Mouse (Mus musculus) liver, embryonic 11.5 days (tissue): ENCODE measurements around the gene Rundc3a. TPM values are rescaled to one million over a fixed set of nuclear protein-coding genes. Genes with fewer than 3 reads are reported as not detected.

ENCODE experiments used
- ATAC-seq: fragments of 200-750 bp; cut with Nextera tagmentation; replicated peaks from 2 replicates; pipeline ENCODE4 v1.8.0; 2017; ENCODE audit warnings: moderate number of reproducible peaks, mild to moderate bottlenecking, moderate TSS enrichment, moderate library complexity; ENCODE audit not compliant: low FRiP score
- DNase-seq: peaks from one replicate; pipeline ENCODE4 v3.0.0-alpha.2; 2017; ENCODE audit warnings: low spot score
- H3K27ac ChIP-seq: fragments of 300-500 bp; sonication (generic); 2 replicates; pipeline ENCODE4 v1.5.1; 2014; ENCODE audit warnings: mild to moderate bottlenecking, low read depth, low read length, control low read depth
- H3K27me3 ChIP-seq: fragments of 300-500 bp; sonication (generic); replicated peaks from 2 replicates; pipeline ENCODE4 v1.6.1; 2014; ENCODE audit warnings: low read length, mixed read lengths; ENCODE audit not compliant: control insufficient read depth, insufficient read depth
- H3K36me3 ChIP-seq: fragments of 300-500 bp; sonication (generic); 2 replicates; pipeline ENCODE4 v1.6.1; 2014; ENCODE audit warnings: mild to moderate bottlenecking, low read length, moderate library complexity, mixed read lengths; ENCODE audit not compliant: control insufficient read depth, insufficient read depth
- H3K4me1 ChIP-seq: fragments of 300-500 bp; sonication (generic); replicated peaks from 2 replicates; pipeline ENCODE4 v1.6.1; 2014; ENCODE audit warnings: low read length, mixed read lengths; ENCODE audit not compliant: control insufficient read depth, insufficient read depth
- H3K4me2 ChIP-seq: fragments of 300-500 bp; sonication (generic); 2 replicates; pipeline ENCODE4 v1.6.1; 2014; ENCODE audit warnings: mild to moderate bottlenecking, control low read depth, moderate library complexity
- H3K4me3 ChIP-seq: fragments of 300-500 bp; sonication (generic); 2 replicates; pipeline ENCODE4 v1.5.1; 2014; ENCODE audit warnings: low read depth, low read length, control low read depth
- H3K9ac ChIP-seq: fragments of 300-500 bp; sonication (generic); 2 replicates; pipeline ENCODE4 v1.6.1; 2014; ENCODE audit warnings: low read depth, low read length, control low read depth
- H3K9me3 ChIP-seq: fragments of 300-500 bp; sonication (generic); 2 replicates; pipeline ENCODE4 v1.6.1; 2016; ENCODE audit warnings: low read length, inconsistent platforms, mixed read lengths; ENCODE audit not compliant: control insufficient read depth
- WGBS: fragments of 180-500 bp; shearing (Covaris S2); extraction: QIAGEN DNeasy Blood & Tissue Kit; methylation state at CpG from one replicate; pipeline ENCODE4 v1.1.7; 2014; 5-methylcytosine and 5-hydroxymethylcytosine counted together
- polyA plus RNA-seq: library from polyadenylated mRNA; unstranded; fragments of >200 nt; fragmentation: Nextera tagmentation; extraction: Ambion mirVana; gene quantifications from 2 replicates; pipeline ENCODE4 v1.2.1, GENCODE M21; 2014

The Rundc3a gene
- polyA plus RNA-seq, 1 experiment from 2014 or later: 2.6 TPM

DNA sequence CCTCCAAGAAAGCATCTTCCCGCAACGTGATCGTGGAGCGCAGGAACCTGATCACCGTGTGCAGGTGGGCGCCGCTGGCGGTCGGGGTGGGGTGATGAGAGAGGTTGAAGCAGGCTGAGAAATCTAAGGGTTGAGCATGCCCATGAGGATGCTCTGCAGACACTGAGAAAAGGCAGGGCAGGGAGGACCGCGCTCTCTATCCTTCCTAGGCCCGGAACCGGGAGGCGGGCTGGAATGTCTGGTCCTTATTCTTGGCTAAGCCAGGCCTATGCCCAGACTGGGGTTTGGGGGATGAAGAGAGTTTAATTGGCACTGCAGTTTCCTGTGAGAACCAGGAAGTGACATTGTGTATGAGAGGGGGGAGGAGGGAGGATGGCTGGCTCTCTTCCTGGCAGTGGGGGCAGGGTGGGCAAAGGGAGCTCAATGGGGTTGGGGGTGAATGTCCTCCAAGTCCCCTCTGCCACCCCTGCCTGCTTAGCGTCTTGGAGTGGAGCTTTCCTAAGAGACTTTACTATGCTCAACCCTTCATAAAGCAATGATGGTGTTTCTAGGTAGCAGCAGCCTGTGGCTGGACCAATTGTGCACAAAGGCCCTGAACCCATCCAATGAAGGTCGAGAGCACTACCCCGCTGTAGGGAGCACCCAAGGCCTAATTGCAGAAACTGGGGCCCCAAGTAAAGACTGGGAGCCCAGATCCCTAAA, 667 bp downstream of the Rundc3a start:
- DNase-seq (peak; percentile 38), ATAC-seq (no peak)
- Histone ChIP-seq H3K9ac (no peak overlapping the region), H3K4me3 (peak overlapping the region; percentile 27), H3K27ac (no peak overlapping the region), H3K9me3 (no peaks in the 10 kb centered on the region), H3K36me3 (no peaks in the 10 kb centered on the region), H3K4me2 (peak overlapping the region; percentile 64), H3K4me1 (no peaks in the 10 kb centered on the region; the same call in 1 of the 2 replicates), H3K27me3 (peaks cover 55% of the 10 kb centered on the region)
- WGBS: 14% methylated on average over 17 of the region's 17 CpGs

DNA sequence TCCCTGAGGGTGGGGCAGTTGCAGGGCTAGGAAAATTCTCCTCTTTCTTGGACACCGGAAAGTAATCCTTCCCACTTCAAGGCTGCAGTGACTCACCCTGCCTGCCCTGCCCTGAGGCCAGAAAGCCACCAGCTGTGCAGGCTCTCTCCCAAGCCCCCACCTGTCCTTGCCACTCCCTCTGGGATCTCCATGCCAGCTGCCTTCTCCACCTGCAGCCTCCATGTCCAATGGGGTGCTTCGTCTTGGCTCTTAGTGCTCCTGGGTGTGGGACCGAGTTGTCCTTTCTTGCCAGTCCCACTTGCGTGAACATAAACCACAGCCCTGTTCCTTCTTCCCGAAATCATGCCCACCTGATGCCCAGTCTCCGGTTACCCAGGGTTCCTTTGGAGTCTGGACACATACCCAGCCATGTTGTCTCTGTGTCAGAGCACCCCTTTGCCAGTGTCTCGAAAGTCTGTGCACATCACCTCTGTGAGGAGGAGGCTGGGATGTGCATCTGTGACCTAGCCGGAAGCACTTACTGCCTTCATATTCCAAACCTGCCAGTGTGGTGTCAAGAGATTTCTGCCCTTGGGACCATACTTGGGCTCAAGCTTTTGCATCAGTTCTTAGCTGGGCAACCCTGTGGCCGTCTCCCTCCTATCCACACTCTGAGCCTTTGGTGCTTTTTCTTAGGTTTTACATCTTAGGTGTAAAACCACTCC, 1.4 kb downstream of the Rundc3a start:
- H3K36me3 ChIP-seq: no peaks in the 10 kb centered on the region
- H3K27ac ChIP-seq: no peak overlapping the region
- no peak overlapping the region for H3K4me3 ChIP-seq
- no peak for ATAC-seq
- H3K4me1 ChIP-seq: no peaks in the 10 kb centered on the region; the same call in 1 of the 2 replicates
- no peaks in the 10 kb centered on the region for H3K9me3 ChIP-seq
- H3K27me3 ChIP-seq: peaks cover 62% of the 10 kb centered on the region
- 77% methylated on average over 9 of the region's 9 CpGs for WGBS
- no peak overlapping the region for H3K4me2 ChIP-seq
- DNase-seq: no peak
- H3K9ac ChIP-seq: no peak overlapping the region

DNA sequence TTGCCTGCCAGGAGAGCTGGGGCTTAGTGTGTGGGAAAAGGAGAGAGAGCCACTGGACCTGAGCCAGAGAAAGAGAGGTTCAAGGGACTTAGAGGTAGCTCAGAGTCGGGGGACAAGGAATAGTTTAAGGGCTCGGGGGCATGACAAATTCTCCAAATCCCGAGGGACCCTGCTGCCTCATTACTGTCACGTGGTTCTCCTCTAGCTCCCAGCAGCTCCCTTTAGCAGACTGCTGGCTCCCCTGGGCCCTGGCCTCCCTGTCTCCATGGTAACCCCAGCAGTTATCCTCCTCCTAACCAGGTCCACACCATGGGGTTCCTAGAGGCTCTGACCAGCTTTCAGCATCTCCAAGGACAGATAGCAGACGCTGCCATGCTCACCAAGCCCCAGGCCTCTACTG, 2.0 kb downstream of the Rundc3a start:
- Histone ChIP-seq H3K9me3 (no peaks in the 10 kb centered on the region), H3K27me3 (peaks cover 69% of the 10 kb centered on the region), H3K27ac (no peak overlapping the region), H3K4me3 (no peak overlapping the region), H3K4me1 (peaks cover 5% of the 10 kb centered on the region), H3K4me2 (no peak overlapping the region), H3K9ac (no peak overlapping the region), H3K36me3 (no peaks in the 10 kb centered on the region)
- ATAC-seq (no peak), DNase-seq (no peak)
- WGBS: 16% methylated on average over 5 of the region's 5 CpGs

DNA sequence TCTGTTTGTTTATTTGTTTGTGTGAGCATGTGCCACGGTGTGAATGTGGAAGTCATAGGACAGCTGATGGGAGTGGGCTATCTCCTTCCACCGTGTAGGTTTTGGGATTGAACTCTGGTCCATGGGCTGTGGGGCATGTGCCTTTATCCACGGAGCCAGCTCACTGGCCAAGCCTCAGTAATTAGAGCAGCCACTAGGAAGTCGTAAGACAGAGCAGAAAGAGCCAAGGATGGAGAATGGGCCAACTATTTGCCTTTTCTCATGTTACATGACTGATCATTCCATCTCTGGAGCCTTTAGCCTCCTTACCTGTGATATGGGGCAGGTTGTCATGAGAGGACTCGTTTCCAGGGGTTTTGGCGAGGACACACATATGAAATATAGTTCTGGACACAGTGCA, 3.1 kb downstream of the Rundc3a start:
- no peak for DNase-seq
- H3K9ac ChIP-seq: no peak overlapping the region
- peaks cover 5% of the 10 kb centered on the region for H3K4me1 ChIP-seq
- no peaks in the 10 kb centered on the region for H3K9me3 ChIP-seq
- H3K27me3 ChIP-seq: peaks cover 75% of the 10 kb centered on the region
- no peak overlapping the region for H3K27ac ChIP-seq
- no peak overlapping the region for H3K4me2 ChIP-seq
- no peak for ATAC-seq
- WGBS: 57% methylated on average over 6 of the region's 6 CpGs
- no peak overlapping the region for H3K4me3 ChIP-seq
- no peaks in the 10 kb centered on the region for H3K36me3 ChIP-seq

DNA sequence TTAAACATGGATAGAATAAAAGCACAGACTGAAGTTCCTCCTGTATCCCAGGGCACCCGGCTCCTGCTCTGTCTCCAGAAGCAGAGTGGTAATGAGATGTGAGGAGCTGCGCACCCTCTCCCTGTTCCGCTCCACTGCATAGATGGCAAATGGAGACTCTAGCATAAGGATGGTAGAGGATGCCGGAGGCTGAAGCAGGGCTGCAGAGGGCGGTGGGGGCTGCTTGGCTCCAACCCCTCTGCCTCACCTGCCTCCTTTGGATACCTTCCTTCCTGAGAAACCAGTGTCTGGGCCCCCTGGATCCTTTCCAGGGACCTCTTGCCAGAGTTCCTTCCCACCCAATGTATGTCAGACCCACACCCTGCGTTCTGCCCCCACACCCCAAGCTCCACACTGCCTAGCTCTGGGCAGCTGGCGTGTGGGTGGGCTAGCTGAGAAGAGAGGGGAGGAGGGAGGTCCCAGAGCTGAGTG, 3.5 kb downstream of the Rundc3a start:
- Histone ChIP-seq H3K27me3 (peaks cover 76% of the 10 kb centered on the region), H3K9me3 (no peaks in the 10 kb centered on the region), H3K9ac (no peak overlapping the region), H3K4me3 (no peak overlapping the region), H3K36me3 (no peaks in the 10 kb centered on the region), H3K4me1 (peaks cover 5% of the 10 kb centered on the region), H3K27ac (no peak overlapping the region), H3K4me2 (no peak overlapping the region)
- WGBS: 77% methylated on average over 7 of the region's 7 CpGs
- ATAC-seq: no peak
- no peak for DNase-seq

GRCm38 (mm10) chr11:102398007-102398825, 5.0 kb downstream of the Rundc3a start:
- WGBS: 76% methylated on average over 20 of the region's 20 CpGs
- Histone ChIP-seq H3K36me3 (peaks cover 4% of the 10 kb centered on the region), H3K4me3 (no peak overlapping the region), H3K4me2 (no peak overlapping the region), H3K27ac (no peak overlapping the region), H3K4me1 (peaks cover 5% of the 10 kb centered on the region), H3K9ac (no peak overlapping the region), H3K27me3 (peaks cover 75% of the 10 kb centered on the region), H3K9me3 (no peaks in the 10 kb centered on the region)
- no peak for ATAC-seq
- DNase-seq: no peak

DNA sequence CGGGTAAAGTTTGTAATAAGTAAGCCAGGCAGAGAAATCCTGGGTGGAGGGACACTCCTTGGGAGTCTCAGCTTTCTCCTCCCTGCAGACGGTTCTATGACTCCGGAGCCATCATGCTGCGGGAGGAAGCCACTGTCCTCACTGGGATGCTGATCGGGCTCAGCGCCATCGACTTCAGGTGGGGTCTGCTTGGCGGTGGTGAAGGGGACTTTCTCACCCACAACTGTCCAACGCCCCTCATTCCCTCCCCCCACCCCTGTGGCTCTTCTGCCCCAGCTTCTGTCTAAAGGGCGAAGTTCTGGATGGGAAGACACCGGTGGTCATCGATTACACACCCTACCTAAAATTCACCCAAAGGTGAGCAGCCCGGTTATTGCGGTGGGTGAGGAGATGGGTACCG, 5.9 kb downstream of the Rundc3a start:
- no peak for DNase-seq
- no peak overlapping the region for H3K27ac ChIP-seq
- no peak for ATAC-seq
- 23% methylated on average over 15 of the region's 15 CpGs for WGBS
- no peak overlapping the region for H3K9ac ChIP-seq
- no peak overlapping the region for H3K4me2 ChIP-seq
- no peaks in the 10 kb centered on the region for H3K9me3 ChIP-seq
- peaks cover 73% of the 10 kb centered on the region for H3K27me3 ChIP-seq
- H3K4me3 ChIP-seq: no peak overlapping the region
- H3K4me1 ChIP-seq: peaks cover 5% of the 10 kb centered on the region
- peaks cover 11% of the 10 kb centered on the region for H3K36me3 ChIP-seq

DNA sequence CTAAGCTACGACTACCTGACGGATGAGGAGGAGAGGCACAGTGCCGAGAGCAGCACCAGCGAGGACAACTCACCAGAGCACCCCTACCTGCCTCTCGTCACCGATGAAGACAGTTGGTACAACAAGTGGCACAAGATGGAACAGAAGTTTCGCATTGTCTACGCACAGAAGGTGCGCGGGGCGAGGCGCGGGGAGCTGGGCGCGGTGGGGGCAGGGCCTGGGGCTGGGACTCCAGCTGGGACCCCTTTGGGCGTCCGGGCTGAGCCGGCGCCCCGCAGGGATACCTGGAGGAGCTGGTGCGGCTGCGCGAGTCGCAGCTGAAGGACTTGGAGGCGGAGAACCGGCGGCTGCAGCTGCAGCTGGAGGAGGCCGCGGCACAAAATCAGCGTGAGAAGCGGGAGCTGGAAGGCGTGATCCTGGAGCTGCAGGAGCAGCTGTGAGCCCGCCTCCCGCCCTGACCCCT, 6.4 kb downstream of the Rundc3a start:
- H3K27ac ChIP-seq: no peak overlapping the region
- 3% methylated on average over 34 of the region's 34 CpGs for WGBS
- peak overlapping the region; percentile 23; the same call in 1 of the 2 replicates for H3K4me3 ChIP-seq
- no peaks in the 10 kb centered on the region for H3K9me3 ChIP-seq
- peak overlapping the region; percentile 54 for H3K4me2 ChIP-seq
- peak overlapping the region; percentile 34; the same call in 1 of the 2 replicates for H3K9ac ChIP-seq
- DNase-seq: no peak
- H3K36me3 ChIP-seq: peaks cover 16% of the 10 kb centered on the region
- peaks cover 7% of the 10 kb centered on the region for H3K4me1 ChIP-seq
- ATAC-seq: no peak
- H3K27me3 ChIP-seq: peaks cover 67% of the 10 kb centered on the region
